Mouse (Mus musculus) embryonic facial prominence, embryonic 11.5 days (tissue): ENCODE measurements around the gene Foxl2. TPM values are rescaled to one million over a fixed set of nuclear protein-coding genes. Genes with fewer than 3 reads are reported as not detected.

Experiments used
- ATAC-seq: fragments of 200-750 bp; cut with Nextera tagmentation; replicated peaks from 2 replicates; pipeline ENCODE4 v1.8.0; 2017; ENCODE audit warnings: low read depth; ENCODE audit not compliant: insufficient number of reproducible peaks, low FRiP score, low TSS enrichment
- DNase-seq: peaks from one replicate; pipeline ENCODE4 v3.0.0-alpha.2; 2015; ENCODE audit warnings: low spot score
- H3K27ac ChIP-seq: fragments of 300-500 bp; sonication (generic); replicated peaks from 2 replicates; pipeline ENCODE4 v1.5.1; 2014; ENCODE audit warnings: mild to moderate bottlenecking, low read depth, low read length, control low read depth
- H3K27me3 ChIP-seq: fragments of 300-500 bp; sonication (generic); 2 replicates; pipeline ENCODE4 v1.6.1; 2014; ENCODE audit warnings: mild to moderate bottlenecking, low read length, moderate library complexity, mixed read lengths; ENCODE audit not compliant: control insufficient read depth, insufficient read depth
- H3K36me3 ChIP-seq: fragments of 300-500 bp; sonication (generic); replicated peaks from 2 replicates; pipeline ENCODE4 v1.6.1; 2014; ENCODE audit warnings: low read depth, mild to moderate bottlenecking, low read length, moderate library complexity, mixed read lengths; ENCODE audit not compliant: control insufficient read depth, insufficient read depth
- H3K4me1 ChIP-seq: fragments of 300-500 bp; sonication (generic); 2 replicates; pipeline ENCODE4 v1.6.1; 2014; ENCODE audit warnings: low read length, mixed read lengths; ENCODE audit not compliant: control insufficient read depth, insufficient read depth
- H3K4me2 ChIP-seq: fragments of 300-500 bp; sonication (generic); 2 replicates; pipeline ENCODE4 v1.6.1; 2014; ENCODE audit warnings: low read depth, mild to moderate bottlenecking, control low read depth, low read length, moderate library complexity
- H3K4me3 ChIP-seq: fragments of 300-500 bp; sonication (generic); 2 replicates; pipeline ENCODE4 v1.5.1; 2014; ENCODE audit warnings: low read depth, low read length, control low read depth
- H3K9ac ChIP-seq: fragments of 300-500 bp; sonication (generic); replicated peaks from 2 replicates; pipeline ENCODE4 v1.6.1; 2014; ENCODE audit warnings: mild to moderate bottlenecking, control low read depth, low read length
- H3K9me3 ChIP-seq: fragments of 300-500 bp; sonication (generic); replicated peaks from 2 replicates; pipeline ENCODE4 v1.6.1; 2016; ENCODE audit warnings: mild to moderate bottlenecking, low read length, inconsistent platforms, mixed read lengths; ENCODE audit not compliant: control insufficient read depth
- WGBS: fragments of 180-500 bp; shearing (Covaris S2); extraction: QIAGEN DNeasy Blood & Tissue Kit; methylation state at CpG from one replicate; pipeline ENCODE4 v1.1.7; 2014; 5-methylcytosine and 5-hydroxymethylcytosine counted together
- polyA plus RNA-seq: library from polyadenylated mRNA; unstranded; fragments of >200 nt; fragmentation: Nextera tagmentation; extraction: Ambion mirVana; gene quantifications from 2 replicates; pipeline ENCODE4 v1.2.1, GENCODE M21; 2014

The Foxl2 gene
- polyA plus RNA-seq, 1 experiment from 2014 or later, result 4.9 TPM

GRCm38 (mm10) chr9:98965084-98965483, 10.0 kb downstream of the Foxl2 start:
- Histone ChIP-seq H3K27me3 (peaks cover 53% of the 10 kb centered on the region), H3K36me3 (no peaks in the 10 kb centered on the region), H3K9ac (no peak overlapping the region), H3K4me2 (no peak overlapping the region), H3K4me3 (no peak overlapping the region), H3K4me1 (no peaks in the 10 kb centered on the region; the same call in 1 of the 2 replicates), H3K27ac (no peak overlapping the region), H3K9me3 (no peaks in the 10 kb centered on the region)
- WGBS, result 3% methylated on average over 18 of the region's 18 CpGs
- peak; percentile 75 for DNase-seq
- ATAC-seq, result no peak

- DNase-seq, result peak; percentile 85
- peaks cover 27% of the 10 kb centered on the region for H3K27me3 ChIP-seq
- H3K36me3 ChIP-seq, result no peaks in the 10 kb centered on the region
- peaks cover 7% of the 10 kb centered on the region; the same call in 1 of the 2 replicates for H3K4me1 ChIP-seq
- H3K9ac ChIP-seq, result peak overlapping the region; percentile 43; the same call in 1 of the 2 replicates
- H3K27ac ChIP-seq, result no peak overlapping the region
- H3K9me3 ChIP-seq, result no peaks in the 10 kb centered on the region; the same call in 1 of the 2 replicates
- H3K4me3 ChIP-seq, result peak overlapping the region; percentile 31
- peak overlapping the region; percentile 62 for H3K4me2 ChIP-seq
- ATAC-seq, result peak; percentile 77; the same call in 1 of the 2 replicates
- under 1% methylated on average over 40 of the region's 40 CpGs for WGBS
Observed at GRCm38 (mm10) chr9:98973101-98973521, 18.0 kb downstream of the Foxl2 start.

- 3% methylated on average over 7 of the region's 7 CpGs for WGBS
- Histone ChIP-seq H3K4me1 (peaks cover 7% of the 10 kb centered on the region; the same call in 1 of the 2 replicates), H3K9me3 (no peaks in the 10 kb centered on the region; the same call in 1 of the 2 replicates), H3K27ac (no peak overlapping the region), H3K4me2 (peak overlapping the region; percentile 62), H3K36me3 (no peaks in the 10 kb centered on the region), H3K4me3 (peak overlapping the region; percentile 31), H3K27me3 (peaks cover 27% of the 10 kb centered on the region), H3K9ac (no peak overlapping the region)
- no peak for DNase-seq
- ATAC-seq, result no peak
Observed at GRCm38 (mm10) chr9:98973561-98973960, 18.5 kb downstream of the Foxl2 start.

GRCm38 (mm10) chr9:98974898-98975297, 19.8 kb downstream of the Foxl2 start:
- 28% methylated on average over 2 of the region's 2 CpGs for WGBS
- no peak for ATAC-seq
- no peak overlapping the region for H3K4me2 ChIP-seq
- no peaks in the 10 kb centered on the region; the same call in 1 of the 2 replicates for H3K9me3 ChIP-seq
- H3K27ac ChIP-seq, result no peak overlapping the region
- no peak overlapping the region for H3K9ac ChIP-seq
- DNase-seq, result no peak
- peaks cover 7% of the 10 kb centered on the region; the same call in 1 of the 2 replicates for H3K4me1 ChIP-seq
- H3K27me3 ChIP-seq, result peaks cover 27% of the 10 kb centered on the region
- H3K36me3 ChIP-seq, result no peaks in the 10 kb centered on the region
- H3K4me3 ChIP-seq, result no peak overlapping the region

GRCm38 (mm10) chr9:98976081-98976480, 21.0 kb downstream of the Foxl2 start:
- WGBS, result 89% methylated on average over 1 of the region's 1 CpGs
- H3K9me3 ChIP-seq, result no peaks in the 10 kb centered on the region
- no peak overlapping the region for H3K4me2 ChIP-seq
- ATAC-seq, result no peak
- H3K4me3 ChIP-seq, result no peak overlapping the region
- no peak overlapping the region for H3K9ac ChIP-seq
- peaks cover 25% of the 10 kb centered on the region for H3K27me3 ChIP-seq
- H3K36me3 ChIP-seq, result no peaks in the 10 kb centered on the region
- H3K27ac ChIP-seq, result no peak overlapping the region
- H3K4me1 ChIP-seq, result peaks cover 7% of the 10 kb centered on the region; the same call in 1 of the 2 replicates
- DNase-seq, result no peak

GRCm38 (mm10) chr9:98976520-98976919, 21.4 kb downstream of the Foxl2 start:
- ATAC-seq (no peak), DNase-seq (no peak)
- no peaks in the 10 kb centered on the region for H3K36me3 ChIP-seq
- H3K27me3 ChIP-seq, result peaks cover 23% of the 10 kb centered on the region
- WGBS, result 44% methylated on average over 5 of the region's 5 CpGs
- H3K27ac ChIP-seq, result no peak overlapping the region
- H3K4me1 ChIP-seq, result peaks cover 7% of the 10 kb centered on the region; the same call in 1 of the 2 replicates
- no peak overlapping the region for H3K9ac ChIP-seq
- H3K9me3 ChIP-seq, result no peaks in the 10 kb centered on the region
- no peak overlapping the region for H3K4me3 ChIP-seq
- H3K4me2 ChIP-seq, result no peak overlapping the region

- H3K4me3 ChIP-seq, result peak overlapping the region; percentile 28
- DNase-seq (peak; percentile 89), ATAC-seq (peak; percentile 71)
- peaks cover 7% of the 10 kb centered on the region; the same call in 1 of the 2 replicates for H3K27me3 ChIP-seq
- H3K36me3 ChIP-seq, result no peaks in the 10 kb centered on the region
- H3K4me2 ChIP-seq, result peak overlapping the region; percentile 39
- H3K9me3 ChIP-seq, result no peaks in the 10 kb centered on the region
- no peak overlapping the region for H3K9ac ChIP-seq
- 5% methylated on average over 29 of the region's 29 CpGs for WGBS
- H3K4me1 ChIP-seq, result no peaks in the 10 kb centered on the region
- no peak overlapping the region for H3K27ac ChIP-seq
Observed at GRCm38 (mm10) chr9:98979431-98980416, 24.6 kb downstream of the Foxl2 start.
